Mouse (Mus musculus) megakaryocyte, embryonic 14.5 days (primary cell): ENCODE measurements around the gene Epm2aip1. TPM values are rescaled to one million over a fixed set of nuclear protein-coding genes. Genes with fewer than 3 reads are reported as not detected.

Experiments
- H3K27me3 ChIP-seq: replicated peaks from 2 replicates; pipeline ENCODE3; 2012; ENCODE audit warnings: inconsistent platforms
- H3K36me3 ChIP-seq: replicated peaks from 2 replicates; pipeline ENCODE3; 2012; ENCODE audit warnings: low read length, inconsistent platforms, mixed read lengths
- H3K4me1 ChIP-seq: 2 replicates; pipeline ENCODE4 v1.6.1; 2012; ENCODE audit warnings: inconsistent platforms
- H3K4me3 ChIP-seq: replicated peaks from 2 replicates; pipeline ENCODE3; 2012; ENCODE audit warnings: moderate library complexity, mild to moderate bottlenecking, inconsistent platforms
- H3K9me3 ChIP-seq: 2 replicates; pipeline ENCODE4 v1.6.1; 2012; ENCODE audit warnings: inconsistent platforms
- FLI1 ChIP-seq: IDR thresholded peaks from 2 replicates; pipeline ENCODE4 v1.6.1; 2012; ENCODE audit warnings: low read length, inconsistent platforms, mixed read lengths
- GATA1 ChIP-seq: IDR thresholded peaks from 3 replicates; pipeline ENCODE4 v1.6.1; 2012; ENCODE audit warnings: mixed read lengths, low read length, inconsistent platforms, borderline replicate concordance
- polyA plus RNA-seq: library from polyadenylated mRNA; stranded (reverse); fragments of >175 nt; gene quantifications from 2 replicates; pipeline ENCODE4 v1.2.3, GENCODE M21; 2012; ENCODE audit warnings: low replicate concordance; ENCODE audit not compliant: insufficient read depth

Epm2aip1 gene
- polyA plus RNA-seq, 1 experiment: 0.41 TPM

GRCm38 (mm10) chr9:111252161-111252869, 19.4 kb upstream of the Epm2aip1 start:
- no peak for TF ChIP-seq FLI1
- TF ChIP-seq GATA1: no peak
- Histone ChIP-seq H3K4me1 (peaks cover 3% of the 10 kb centered on the region), H3K9me3 (peaks cover 6% of the 10 kb centered on the region), H3K4me3 (no peak overlapping the region), H3K27me3 (no peaks in the 10 kb centered on the region), H3K36me3 (peaks cover 93% of the 10 kb centered on the region)

GRCm38 (mm10) chr9:111260360-111260985, 11.3 kb upstream of the Epm2aip1 start:
- H3K27me3 ChIP-seq: no peaks in the 10 kb centered on the region
- peaks cover 93% of the 10 kb centered on the region for H3K36me3 ChIP-seq
- peaks cover 4% of the 10 kb centered on the region for H3K4me1 ChIP-seq
- H3K9me3 ChIP-seq: no peaks in the 10 kb centered on the region
- H3K4me3 ChIP-seq: no peak overlapping the region
- no peak for TF ChIP-seq FLI1
- TF ChIP-seq GATA1: no peak

GRCm38 (mm10) chr9:111261356-111261755, 10.4 kb upstream of the Epm2aip1 start:
- Histone ChIP-seq H3K9me3 (no peaks in the 10 kb centered on the region), H3K4me3 (no peak overlapping the region), H3K36me3 (peaks cover 91% of the 10 kb centered on the region), H3K4me1 (peaks cover 10% of the 10 kb centered on the region), H3K27me3 (no peaks in the 10 kb centered on the region)
- TF ChIP-seq GATA1: no peak
- no peak for TF ChIP-seq FLI1

GRCm38 (mm10) chr9:111267998-111268397, 3.7 kb upstream of the Epm2aip1 start:
- no peak overlapping the region for H3K4me3 ChIP-seq
- peaks cover 49% of the 10 kb centered on the region for H3K36me3 ChIP-seq
- H3K4me1 ChIP-seq: peaks cover 38% of the 10 kb centered on the region
- TF ChIP-seq FLI1 (no peak), GATA1 (no peak)
- no peaks in the 10 kb centered on the region for H3K27me3 ChIP-seq
- no peaks in the 10 kb centered on the region for H3K9me3 ChIP-seq

GRCm38 (mm10) chr9:111270606-111271005, 1.1 kb upstream of the Epm2aip1 start:
- Histone ChIP-seq H3K9me3 (no peaks in the 10 kb centered on the region), H3K4me1 (peaks cover 57% of the 10 kb centered on the region), H3K36me3 (peaks cover 50% of the 10 kb centered on the region), H3K4me3 (peak overlapping the region; percentile 100), H3K27me3 (no peaks in the 10 kb centered on the region)
- TF ChIP-seq FLI1: no peak
- no peak for TF ChIP-seq GATA1

- H3K4me3 ChIP-seq: peak overlapping the region; percentile 100
- peaks cover 50% of the 10 kb centered on the region for H3K36me3 ChIP-seq
- no peak for TF ChIP-seq FLI1
- no peak for TF ChIP-seq GATA1
- H3K27me3 ChIP-seq: no peaks in the 10 kb centered on the region
- H3K9me3 ChIP-seq: no peaks in the 10 kb centered on the region
- peaks cover 59% of the 10 kb centered on the region for H3K4me1 ChIP-seq
Measured at GRCm38 (mm10) chr9:111271056-111271433, 684 bp upstream of the Epm2aip1 start.

- no peak for TF ChIP-seq FLI1
- no peak for TF ChIP-seq GATA1
- peaks cover 61% of the 10 kb centered on the region for H3K4me1 ChIP-seq
- H3K36me3 ChIP-seq: peaks cover 50% of the 10 kb centered on the region
- H3K27me3 ChIP-seq: no peaks in the 10 kb centered on the region
- peak overlapping the region; percentile 100 for H3K4me3 ChIP-seq
- H3K9me3 ChIP-seq: no peaks in the 10 kb centered on the region
Measured at GRCm38 (mm10) chr9:111272356-111272755, 627 bp downstream of the Epm2aip1 start.

GRCm38 (mm10) chr9:111272996-111273785, 1.5 kb downstream of the Epm2aip1 start:
- H3K27me3 ChIP-seq: no peaks in the 10 kb centered on the region
- peaks cover 60% of the 10 kb centered on the region for H3K4me1 ChIP-seq
- H3K36me3 ChIP-seq: peaks cover 50% of the 10 kb centered on the region
- no peak for TF ChIP-seq GATA1
- no peak for TF ChIP-seq FLI1
- H3K9me3 ChIP-seq: no peaks in the 10 kb centered on the region
- peak overlapping the region; percentile 100 for H3K4me3 ChIP-seq

GRCm38 (mm10) chr9:111273958-111274357, 2.2 kb downstream of the Epm2aip1 start:
- Histone ChIP-seq H3K36me3 (peaks cover 58% of the 10 kb centered on the region), H3K4me1 (peaks cover 62% of the 10 kb centered on the region), H3K4me3 (no peak overlapping the region), H3K9me3 (no peaks in the 10 kb centered on the region), H3K27me3 (no peaks in the 10 kb centered on the region)
- TF ChIP-seq FLI1 (no peak), GATA1 (no peak)

GRCm38 (mm10) chr9:111275156-111275555, 3.4 kb downstream of the Epm2aip1 start:
- Histone ChIP-seq H3K4me3 (peak overlapping the region; percentile 77), H3K4me1 (peaks cover 50% of the 10 kb centered on the region), H3K36me3 (peaks cover 67% of the 10 kb centered on the region), H3K27me3 (no peaks in the 10 kb centered on the region), H3K9me3 (no peaks in the 10 kb centered on the region)
- TF ChIP-seq FLI1 (no peak), GATA1 (no peak)

- Histone ChIP-seq H3K27me3 (peaks cover 5% of the 10 kb centered on the region), H3K36me3 (no peaks in the 10 kb centered on the region), H3K4me1 (peaks cover 44% of the 10 kb centered on the region), H3K4me3 (no peak overlapping the region), H3K9me3 (no peaks in the 10 kb centered on the region)
- TF ChIP-seq FLI1 (no peak), GATA1 (no peak)
Measured at GRCm38 (mm10) chr9:111285061-111285460, 13.3 kb downstream of the Epm2aip1 start.
